Mouse (Mus musculus): ENCODE data around the gene Gm7978.
"Not testable (repeated sequence)": the region's sequence is repeated elsewhere in the genome, so short reads cannot be mapped to it uniquely, and the experiment has no call there.

The Gm7978 gene

GRCm38 (mm10) chr5:95736073-95736472, at the start of gene Gm7978:
TSS of gene Gm7978 (minus strand) at chr5:95736173.
- not testable (repeated sequence) for DNase-seq (ENCODE audit: low read depth, low spot score)

GRCm38 (mm10) chr5:95775690-95776089, 39.7 kb upstream of the Gm7978 start, which contains the start of gene E330014E10Rik:
TSS of gene E330014E10Rik (plus strand) at chr5:95775990.
- DNase-seq (ENCODE audit: low read depth, low spot score): not testable (repeated sequence)

- not testable (repeated sequence) for DNase-seq (ENCODE audit: low read depth, low spot score)
Measured at GRCm38 (mm10) chr5:95741714-95742113, 5.7 kb upstream of the Gm7978 start, which contains the start of gene Gm7982. TSS of gene Gm7982 (plus strand) at chr5:95742014.
